Mouse (Mus musculus) effector memory CD4-positive, alpha-beta T cell, adult 7 months (primary cell): ENCODE data around the gene Eipr1. TPM values are rescaled to one million over a fixed set of nuclear protein-coding genes. Genes with fewer than 3 reads are reported as not detected.

Source experiments
- polyA plus RNA-seq: library from polyadenylated mRNA; unstranded; fragments of 100-300 nt; shearing (Covaris generic); gene quantifications from one replicate; pipeline ENCODE4 v1.2.1, GENCODE M21; 2017

Gene Eipr1
- 44.4 TPM for polyA plus RNA-seq

GRCm38 (mm10) chr12:28751508-28752263 is at the start of gene Eipr1:
Eipr1 (plus strand) TSS chr12:28751803.

GRCm38 (mm10) chr12:28750021-28750633 is 1.5 kb upstream of the Eipr1 start, which contains the start of gene Trappc12:
Trappc12 (minus strand) TSS chr12:28750472.

Other genes with a start within 250 kb of the Eipr1 start
- gene Dcdc2c, start 199.4 kb upstream of the Eipr1 start, polyA plus RNA-seq = not detected
- 0.37 TPM for gene Allc, start 169.3 kb upstream of the Eipr1 start, polyA plus RNA-seq
- not detected for gene Colec11, start 128.4 kb upstream of the Eipr1 start, polyA plus RNA-seq
- gene Rps7, start 115.8 kb upstream of the Eipr1 start, polyA plus RNA-seq = 924 TPM
- 35.2 TPM for gene Rnaseh1, start 102.2 kb upstream of the Eipr1 start, polyA plus RNA-seq
- gene Adi1, start 76.6 kb upstream of the Eipr1 start, polyA plus RNA-seq = 43.5 TPM
- 55.2 TPM for gene Trappc12, start 1.3 kb upstream of the Eipr1 start, polyA plus RNA-seq